Mouse (Mus musculus) limb, embryonic 14.5 days (tissue): ENCODE data around the gene Bclaf3. TPM values are rescaled to one million over a fixed set of nuclear protein-coding genes. Genes with fewer than 3 reads are reported as not detected.

Experiments
- ATAC-seq: fragments of 200-750 bp; cut with Nextera tagmentation; 2 replicates; pipeline ENCODE4 v1.8.0; 2017; ENCODE audit warnings: low read depth, moderate number of reproducible peaks, moderate TSS enrichment; ENCODE audit not compliant: low FRiP score
- DNase-seq: peaks from one replicate; pipeline ENCODE4 v3.0.0-alpha.2; 2015; ENCODE audit warnings: low spot score
- H3K27ac ChIP-seq: fragments of 300-500 bp; sonication (generic); replicated peaks from 2 replicates; pipeline ENCODE4 v1.5.1; 2014; ENCODE audit warnings: low read depth, mild to moderate bottlenecking, low read length, moderate library complexity, mixed read lengths
- H3K27me3 ChIP-seq: fragments of 300-500 bp; sonication (generic); 2 replicates; pipeline ENCODE4 v1.6.1; 2014; ENCODE audit warnings: low read length, mixed read lengths; ENCODE audit not compliant: control insufficient read depth, insufficient read depth
- H3K36me3 ChIP-seq: fragments of 300-500 bp; sonication (generic); 2 replicates; pipeline ENCODE4 v1.6.1; 2014; ENCODE audit warnings: mild to moderate bottlenecking, low read length, moderate library complexity, mixed read lengths; ENCODE audit not compliant: control insufficient read depth, insufficient read depth
- H3K4me1 ChIP-seq: fragments of 300-500 bp; sonication (generic); 2 replicates; pipeline ENCODE4 v1.6.1; 2014; ENCODE audit warnings: antibody characterized with exemption, low read length, mixed read lengths; ENCODE audit not compliant: control insufficient read depth, insufficient read depth
- H3K4me2 ChIP-seq: fragments of 300-500 bp; sonication (generic); replicated peaks from 2 replicates; pipeline ENCODE4 v1.6.1; 2014; ENCODE audit warnings: low read depth, mild to moderate bottlenecking, low read length, moderate library complexity; ENCODE audit not compliant: severe bottlenecking
- H3K4me3 ChIP-seq: fragments of 300-500 bp; sonication (generic); replicated peaks from 2 replicates; pipeline ENCODE4 v1.5.1; 2014; ENCODE audit warnings: low read length
- H3K9ac ChIP-seq: fragments of 300-500 bp; sonication (generic); 2 replicates; pipeline ENCODE4 v1.6.1; 2014; ENCODE audit warnings: mild to moderate bottlenecking, low read depth, low read length, moderate library complexity; ENCODE audit not compliant: severe bottlenecking
- H3K9me3 ChIP-seq: fragments of 300-500 bp; sonication (generic); 2 replicates; pipeline ENCODE4 v1.6.1; 2016; ENCODE audit warnings: low read length; ENCODE audit not compliant: control insufficient read depth
- POLR2A ChIP-seq: fragments of 200-500 bp; IDR thresholded peaks from 2 replicates; pipeline ENCODE4 v1.8.0; 2012; ENCODE audit warnings: inconsistent platforms, mild to moderate bottlenecking, moderate library complexity, borderline replicate concordance; ENCODE audit not compliant: insufficient read depth, insufficient read length; ENCODE audit errors: extremely low read depth
- WGBS: fragments of 180-500 bp; shearing (Covaris S2); extraction: QIAGEN DNeasy Blood & Tissue Kit; methylation state at CpG from one replicate; pipeline ENCODE4 v1.1.7; 2014; 5-methylcytosine and 5-hydroxymethylcytosine counted together
- polyA plus RNA-seq, 2 experiments: library from polyadenylated mRNA; depleted of rRNA in 1 of 2; stranded (reverse) in 1 of 2; unstranded in 1 of 2; fragments of >200 nt; fragmentation: Nextera tagmentation in 1 of 2; extraction: Ambion mirVana in 1 of 2; gene quantifications; 2 replicates each; pipeline versions ENCODE4 v1.2.1 to v1.2.3; 2012 to 2014

Gene Bclaf3
- polyA plus RNA-seq, 2 experiments, result 17.1 to 19.0 TPM

DNA sequence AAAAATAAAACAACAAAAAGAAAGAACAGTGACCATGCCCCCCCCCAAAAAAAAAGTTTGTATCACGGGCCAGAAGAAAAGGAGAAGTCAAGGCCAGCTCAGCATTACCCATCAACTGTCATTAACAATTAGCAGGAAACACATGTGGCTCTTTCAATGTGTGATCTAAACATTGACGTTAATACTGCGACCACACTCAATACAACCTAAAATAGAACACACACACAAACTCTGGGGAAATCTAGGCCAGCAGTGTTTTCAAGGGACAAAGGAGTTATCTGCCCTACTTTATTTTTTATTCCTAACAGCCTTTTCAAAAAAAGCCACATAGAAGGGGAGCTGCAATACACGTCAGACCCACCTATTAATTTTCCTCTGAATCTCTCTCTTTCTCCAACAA lies 17.4 kb upstream of the Bclaf3 start:
- 84% methylated on average over 4 of the region's 4 CpGs for WGBS
- DNase-seq (no peak), ATAC-seq (no peak)
- Histone ChIP-seq H3K27me3 (no peaks in the 10 kb centered on the region), H3K9me3 (no peaks in the 10 kb centered on the region), H3K4me1 (no peaks in the 10 kb centered on the region), H3K36me3 (no peaks in the 10 kb centered on the region), H3K4me2 (no peak overlapping the region), H3K9ac (no peak overlapping the region), H3K4me3 (no peak overlapping the region), H3K27ac (no peak overlapping the region)
- no peak for TF ChIP-seq POLR2A

DNA sequence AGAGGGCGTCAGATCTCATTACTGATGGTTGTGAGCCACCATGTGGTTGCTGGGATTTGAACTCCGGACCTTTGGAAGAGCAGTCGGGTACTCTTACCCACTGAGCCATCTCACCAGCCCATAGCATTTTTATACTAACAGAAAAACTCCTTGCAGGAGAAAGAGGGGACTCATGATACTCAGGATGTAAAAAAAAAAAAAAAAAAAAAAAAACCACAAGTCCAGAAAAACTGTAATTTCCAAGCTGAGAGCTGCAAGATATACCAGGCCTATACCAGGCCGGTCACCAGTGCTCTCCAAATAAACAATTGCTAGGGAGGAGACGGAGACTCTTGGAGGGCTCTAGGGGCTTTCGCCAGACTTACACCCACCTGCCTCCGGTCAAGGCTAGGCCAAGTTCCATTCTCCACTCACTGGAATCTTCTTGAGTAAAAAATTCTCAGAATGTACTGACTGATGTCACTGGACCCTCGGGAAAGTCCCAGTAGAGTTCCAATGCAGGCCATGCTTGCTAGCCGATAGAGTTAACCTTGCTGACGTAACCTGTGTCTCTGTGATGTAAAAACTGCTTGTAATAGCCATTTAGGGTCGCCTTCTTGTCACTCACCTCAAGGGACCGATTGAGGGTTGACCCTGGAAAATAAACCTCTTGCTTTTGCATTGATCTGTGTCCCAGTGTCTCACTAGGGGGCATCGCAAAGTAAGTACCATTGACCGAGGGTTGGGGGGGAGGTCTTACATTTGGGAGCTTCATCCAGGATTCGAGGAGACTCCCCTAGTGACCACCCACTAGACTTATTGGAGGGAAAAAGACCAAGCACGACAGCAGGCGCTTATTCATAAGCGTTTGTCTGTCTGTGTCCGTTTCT lies 16.4 kb upstream of the Bclaf3 start:
- Histone ChIP-seq H3K27me3 (no peaks in the 10 kb centered on the region), H3K4me1 (no peaks in the 10 kb centered on the region), H3K4me2 (no peak overlapping the region), H3K36me3 (no peaks in the 10 kb centered on the region), H3K9me3 (no peaks in the 10 kb centered on the region), H3K27ac (no peak overlapping the region), H3K9ac (no peak overlapping the region), H3K4me3 (no peak overlapping the region)
- no peak for TF ChIP-seq POLR2A
- ATAC-seq (no peak), DNase-seq (no peak)
- WGBS, result 75% methylated on average over 19 of the region's 19 CpGs

DNA sequence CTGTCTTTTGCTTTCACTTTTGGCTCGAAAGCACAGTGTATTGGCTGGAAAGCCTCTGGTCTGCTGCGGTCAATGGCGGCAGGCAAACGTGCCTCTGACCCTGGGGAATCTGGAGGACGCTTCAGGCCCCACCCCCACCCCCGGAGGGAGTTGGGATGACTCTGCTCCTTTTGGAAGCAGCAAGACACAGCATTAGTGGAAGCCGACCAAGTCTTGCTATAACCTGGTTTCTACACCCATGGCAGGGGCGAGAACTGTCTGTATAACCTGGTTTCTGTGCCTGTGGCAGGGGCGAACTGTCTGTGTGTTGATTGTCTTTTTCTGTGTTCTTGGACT lies 15.8 kb upstream of the Bclaf3 start:
- H3K4me2 ChIP-seq, result no peak overlapping the region
- H3K27ac ChIP-seq, result no peak overlapping the region
- no peaks in the 10 kb centered on the region for H3K4me1 ChIP-seq
- TF ChIP-seq POLR2A, result no peak
- WGBS, result 73% methylated on average over 9 of the region's 9 CpGs
- H3K27me3 ChIP-seq, result no peaks in the 10 kb centered on the region
- no peaks in the 10 kb centered on the region for H3K9me3 ChIP-seq
- ATAC-seq, result no peak
- DNase-seq, result no peak
- H3K36me3 ChIP-seq, result no peaks in the 10 kb centered on the region
- H3K4me3 ChIP-seq, result no peak overlapping the region
- H3K9ac ChIP-seq, result no peak overlapping the region

DNA sequence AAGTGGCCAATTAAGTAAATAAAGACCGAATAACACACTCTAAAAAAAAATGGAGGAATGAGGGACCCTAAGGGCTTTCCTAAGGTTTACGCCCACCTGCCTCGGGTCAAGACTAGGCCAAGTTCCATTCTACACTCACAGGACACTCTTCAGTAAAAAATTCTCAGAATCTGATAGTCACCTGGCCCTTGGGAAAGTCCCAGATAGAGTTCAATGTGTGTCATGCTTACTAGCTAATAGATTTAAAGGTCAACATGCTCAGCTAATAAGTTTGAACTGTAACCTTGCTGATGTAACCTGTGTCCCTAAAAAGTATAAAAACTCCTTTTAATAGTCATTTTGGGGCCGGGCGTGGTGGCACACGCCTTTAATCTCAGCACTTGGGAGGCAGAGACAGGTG lies 10.9 kb upstream of the Bclaf3 start:
- Histone ChIP-seq H3K4me3 (no peak overlapping the region), H3K9me3 (no peaks in the 10 kb centered on the region), H3K27me3 (no peaks in the 10 kb centered on the region), H3K4me1 (no peaks in the 10 kb centered on the region), H3K27ac (no peak overlapping the region), H3K9ac (no peak overlapping the region), H3K4me2 (no peak overlapping the region), H3K36me3 (no peaks in the 10 kb centered on the region)
- no peak for ATAC-seq
- TF ChIP-seq POLR2A, result no peak
- no peak for DNase-seq
- WGBS, result 85% methylated on average over 6 of the region's 6 CpGs

DNA sequence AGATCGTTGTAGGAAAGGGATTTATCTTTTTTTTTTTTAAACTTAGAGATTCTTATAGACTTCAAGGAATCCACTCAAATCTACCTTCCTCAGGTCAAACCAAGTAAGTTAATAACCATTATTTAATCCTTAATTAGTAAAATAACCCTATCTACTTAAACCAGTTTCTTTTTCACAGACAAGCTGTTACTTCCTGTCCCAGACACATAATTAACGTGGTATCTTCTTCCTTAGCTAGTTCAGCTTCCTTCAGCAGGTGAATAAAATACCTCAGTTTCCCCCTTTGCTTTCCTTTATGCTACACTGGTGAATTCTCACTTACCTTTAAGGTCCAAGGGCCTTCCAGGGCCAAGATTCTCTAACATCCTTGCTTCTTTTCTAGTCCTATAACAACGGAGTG lies 4.7 kb upstream of the Bclaf3 start:
- Histone ChIP-seq H3K9ac (no peak overlapping the region), H3K36me3 (no peaks in the 10 kb centered on the region), H3K4me3 (no peak overlapping the region), H3K9me3 (no peaks in the 10 kb centered on the region), H3K27ac (no peak overlapping the region), H3K4me1 (no peaks in the 10 kb centered on the region), H3K27me3 (no peaks in the 10 kb centered on the region), H3K4me2 (no peak overlapping the region)
- no peak for TF ChIP-seq POLR2A
- DNase-seq, result no peak
- WGBS, result 71% methylated on average over 3 of the region's 3 CpGs
- no peak for ATAC-seq
